8 mouse cellular contexts compared by ENCODE assay signal in the genomic region with DNA sequence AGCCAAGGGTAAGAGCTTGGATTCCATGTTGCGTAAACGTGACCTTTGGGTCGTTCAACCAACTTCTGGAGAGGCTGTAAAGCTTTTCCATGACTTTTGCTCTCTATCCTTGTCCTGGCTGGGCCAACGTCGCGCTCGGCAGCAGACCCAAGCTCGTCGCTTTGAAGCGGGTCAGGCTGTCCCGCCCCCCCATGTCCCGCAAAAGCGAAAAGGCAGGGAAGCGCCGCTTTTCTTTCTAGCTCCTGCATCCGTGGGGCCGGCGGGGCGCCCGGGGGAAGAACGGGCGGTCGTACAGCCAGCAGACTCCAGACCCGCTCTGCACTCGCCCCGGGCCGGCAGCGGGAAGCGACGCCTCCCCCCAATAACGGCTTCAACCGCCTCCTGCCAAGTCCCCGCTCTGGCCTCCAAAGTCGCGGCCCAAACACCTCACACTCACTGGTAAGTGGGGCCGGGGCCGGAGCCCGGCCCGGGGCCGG. TPM values are rescaled to one million over a fixed set of nuclear protein-coding genes. Genes with fewer than 3 reads are reported as not detected.
DNase-seq lines count a peak whose midpoint lies in the region; ATAC-seq and TF ChIP-seq lines count a peak whose summit lies in the region.

A gene (plus strand): TSS at position 364 of the 476 bp plus-strand sequence.

- TF ChIP-seq POLR2A in lung, adult 2 months (IDR thresholded peaks at IDR 0.05; ENCODE audit: borderline replicate concordance, extremely low read depth, low read depth, low read length): no peak

- TF ChIP-seq CTCF in lung, adult 2 months (IDR thresholded peaks at IDR 0.05; ENCODE audit: insufficient read depth, low read length): no peak

- H3K27me3 ChIP-seq in liver, embryonic 13.5 days: no peaks in the 10 kb centered on the region

- H3K4me3 ChIP-seq in lung, adult 2 months (replicated peaks; ENCODE audit: extremely low read depth, low read depth, low read length): peak within 1 kb of the TSS; percentile 88
- peak within 1 kb of the TSS; percentile 95 for H3K4me3 ChIP-seq in brown adipose tissue, adult 24 weeks (ENCODE audit: insufficient read depth, low read depth, low read length)
- peak within 1 kb of the TSS; percentile 93 for H3K4me3 ChIP-seq in liver, embryonic 13.5 days (replicated peaks)

- H3K36me3 ChIP-seq in liver, embryonic 13.5 days: no peaks in the 10 kb centered on the region; the same call in 1 of the 2 replicates

- peak within 1 kb of the TSS; percentile 92 for H3K9ac ChIP-seq in liver, embryonic 13.5 days

- no peaks in the 10 kb centered on the region for H3K9me3 ChIP-seq in liver, embryonic 13.5 days (replicated peaks)

- 1% methylated on average over 40 of the region's 40 CpGs for WGBS in lung, adult 2 months
- under 1% methylated on average over 38 of the region's 40 CpGs for WGBS in liver, embryonic 13.5 days (ENCODE audit: insufficient replicate concordance)

- H3K27ac ChIP-seq in brown adipose tissue, adult 24 weeks (replicated peaks; ENCODE audit: low read depth, low read length): peak within 1 kb of the TSS; percentile 94
- peak within 1 kb of the TSS; percentile 90 for H3K27ac ChIP-seq in liver, embryonic 13.5 days

- H3K4me1 ChIP-seq in lung, adult 2 months (ENCODE audit: control insufficient read depth, insufficient read depth, low read length): peaks cover 7% of the 10 kb centered on the region
- H3K4me1 ChIP-seq in brown adipose tissue, adult 24 weeks (ENCODE audit: control insufficient read depth, insufficient read depth, insufficient read length, low read length): peaks cover 10% of the 10 kb centered on the region
- peaks cover 26% of the 10 kb centered on the region for H3K4me1 ChIP-seq in liver, embryonic 13.5 days (replicated peaks)

- ATAC-seq in liver, embryonic 13.5 days (ENCODE audit: low read depth): peak; percentile 64
- ATAC-seq in neutrophil, adult 5-6 weeks (ENCODE audit: extremely low read depth, insufficient number of reproducible peaks, low FRiP score, poor library complexity, severe bottlenecking): peak; percentile 30; the same call in 1 of the 2 replicates

- DNase-seq in lung, adult 2 months: no peak
- DNase-seq in lung, postnatal 4 days: no peak
- DNase-seq in gastrocnemius, postnatal 36 days: no peak
- DNase-seq in kidney, adult 8-10 months: peak; percentile 64 to 66
- DNase-seq in liver, embryonic 13.5 days: no peak
- no peak for DNase-seq in spleen, postnatal 4 days (ENCODE audit: low spot score in 2 of 2)

- peak within 1 kb of the TSS; percentile 82 for H3K4me2 ChIP-seq in liver, embryonic 13.5 days

- intact Hi-C loops in gastrocnemius, postnatal 36 days (cut with DNase I): loop anchor here (2.0 kb wide), 1 partner anchor 33 kb away; a partner anchor contains a TSS

RNA-seq across cellular contexts. Expression of the gene that starts here (rescaled TPM):
- 1.6 and 3.5 TPM in 2 replicates for polyA plus RNA-seq in lung, adult 2 months (2012; rRNA removed)
- 22.4 and 28.6 TPM in 2 replicates for polyA plus RNA-seq in brown adipose tissue, adult 24 weeks (2012; ENCODE audit: insufficient read depth, insufficient read length, missing spikeins)
- total RNA-seq in gastrocnemius, postnatal 36 days (2021): 10 to 100 TPM; 15.2 to 15.9 TPM
- polyA plus RNA-seq in liver, embryonic 13.5 days (2015; fragmentation: Nextera tagmentation; extraction: Ambion mirVana): 16.3 and 19.2 TPM in 2 replicates
- total RNA-seq in neutrophil, adult 5-6 weeks (2017): 22.0 and 27.1 TPM in 2 replicates

Comparison
In these comparisons a context has a peak if more than half of its experiments do, and no peak if none do; other contexts are left out.
1. DNase-seq: peak in kidney, adult 8-10 months (2 of 2); none in lung, adult 2 months (single experiment), lung, postnatal 4 days (0 of 2), gastrocnemius, postnatal 36 days (0 of 2), liver, embryonic 13.5 days (single experiment) and spleen, postnatal 4 days (0 of 2).
2. Peak in every context shown above with its lines, with median percentiles within 50 percentile points of each other: H3K4me3 ChIP-seq.